Mouse (Mus musculus) kidney, adult 9 months (tissue): Measurements from ENCODE around the gene Tmem223.

ENCODE experiments used
- DNase-seq: peaks from one replicate; pipeline ENCODE4 v3.0.0; 2022

Tmem223 gene

GRCm38 (mm10) chr19:8803879-8804660, 33.3 kb downstream of the Tmem223 start:
- DNase-seq = no peak

- no peak for DNase-seq
Observed at GRCm38 (mm10) chr19:8806810-8807209, 36.0 kb downstream of the Tmem223 start.

GRCm38 (mm10) chr19:8815812-8816211, 45.0 kb downstream of the Tmem223 start:
- peak; percentile 74 for DNase-seq

GRCm38 (mm10) chr19:8817001-8817400, 46.2 kb downstream of the Tmem223 start:
- no peak for DNase-seq

GRCm38 (mm10) chr19:8818301-8818798, 47.6 kb downstream of the Tmem223 start:
- DNase-seq = no peak

- peak; percentile 99 for DNase-seq
Observed at GRCm38 (mm10) chr19:8818801-8819595, 48.2 kb downstream of the Tmem223 start, which contains the start of gene Ttc9c. TSS of gene Ttc9c (minus strand) at chr19:8819333.

GRCm38 (mm10) chr19:8819596-8820423, 49.0 kb downstream of the Tmem223 start, which contains the start of gene Hnrnpul2:
TSS of gene Hnrnpul2 (plus strand) at chr19:8820010.
- peak; percentile 99 for DNase-seq

- no peak for DNase-seq
Observed at GRCm38 (mm10) chr19:8820424-8820956, 49.7 kb downstream of the Tmem223 start.

GRCm38 (mm10) chr19:8821146-8821545, 50.4 kb downstream of the Tmem223 start:
- peak; percentile 84 for DNase-seq
